Mouse (Mus musculus) retina, postnatal 7 days (tissue): ENCODE measurements around the gene Tob2.
A peak's percentile ranks its signal among the peaks of the same experiment; 100 is the strongest.

Experiments
- DNase-seq: peaks from one replicate; pipeline ENCODE4 v3.0.0-alpha.2; 2012; ENCODE audit warnings: low read depth, low spot score

Tob2 gene

DNA sequence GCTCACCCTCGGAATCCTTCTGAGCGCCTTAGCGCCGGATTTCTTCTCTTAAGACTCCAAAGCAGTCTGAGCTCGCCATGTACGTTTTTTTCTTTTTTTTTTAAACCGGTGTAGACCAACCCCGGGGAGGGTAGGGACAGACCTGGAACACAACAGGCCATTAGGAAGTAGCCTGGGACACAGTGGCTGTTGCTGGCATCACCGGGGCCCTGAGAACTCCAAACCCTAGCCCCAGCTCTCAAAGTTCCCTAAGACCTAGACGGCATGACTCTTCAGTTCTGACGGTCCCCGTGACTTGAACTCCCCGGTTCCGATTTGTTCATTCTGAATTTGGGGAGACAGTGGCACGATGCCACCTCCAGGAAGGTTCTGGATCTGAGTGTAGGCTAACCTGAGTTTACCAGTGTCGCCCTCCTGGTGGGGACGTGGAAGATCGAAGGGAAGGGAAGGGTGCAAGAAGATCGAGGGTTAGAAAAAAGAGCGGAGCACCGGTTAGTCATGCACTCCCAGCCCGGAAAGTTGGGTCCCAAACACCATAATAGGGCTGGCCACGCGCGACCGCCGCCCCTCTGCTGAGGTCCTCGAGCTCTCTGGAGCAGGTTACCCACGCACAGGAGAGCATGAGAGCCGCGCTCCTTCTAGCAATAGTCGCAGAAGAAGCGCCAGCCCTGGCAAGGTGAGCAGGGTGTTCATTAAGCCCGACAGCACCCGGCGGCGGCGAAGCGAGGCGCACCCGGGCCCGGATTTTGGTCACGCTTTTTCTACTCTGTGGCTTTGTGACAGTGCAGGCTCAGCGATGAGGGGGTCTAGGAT lies at the start of gene Tob2:
Gene Tob2 (minus strand): TSS at position 280 of the 813 bp plus-strand sequence.
- no peak for DNase-seq

DNA sequence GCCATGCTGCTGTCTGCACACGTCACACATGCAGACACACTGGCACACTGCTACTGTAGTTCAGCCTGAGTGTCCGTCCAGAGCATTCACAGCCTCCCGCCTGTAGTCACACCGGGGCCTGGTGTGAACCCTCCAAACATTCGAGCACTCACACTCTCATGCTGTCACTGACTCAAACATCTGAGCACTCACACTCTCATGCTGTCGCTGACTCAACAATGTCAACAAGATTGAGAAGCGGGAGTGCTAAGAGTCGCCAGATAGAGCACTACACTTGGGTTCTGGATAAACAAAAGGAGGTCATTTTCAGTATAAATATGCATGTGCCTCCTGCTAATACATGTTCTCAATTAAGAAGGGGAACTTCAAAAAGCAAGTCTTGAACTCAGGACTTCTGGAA lies 49.4 kb upstream of the Tob2 start:
- DNase-seq, result no peak

DNA sequence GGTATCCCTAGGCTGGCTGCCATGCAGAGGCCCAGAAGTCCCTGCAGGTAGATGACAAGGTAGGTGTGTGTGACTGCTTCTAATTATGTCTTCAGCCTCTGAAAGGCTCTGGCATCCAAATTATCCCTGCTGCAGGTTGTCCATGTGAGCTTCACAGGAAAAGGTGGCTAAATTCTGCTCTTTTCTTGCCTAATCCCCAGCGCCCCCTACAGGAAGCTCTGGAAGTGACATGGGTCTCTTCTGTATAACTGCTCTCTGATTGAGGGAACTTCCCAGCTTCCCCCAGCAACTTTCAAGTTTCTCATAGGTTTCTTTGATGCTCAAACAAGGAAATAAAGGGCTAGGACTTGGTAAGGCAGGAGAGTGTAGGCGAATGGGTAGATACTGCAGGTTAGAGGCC lies 46.3 kb upstream of the Tob2 start:
- peak; percentile 67 for DNase-seq

DNA sequence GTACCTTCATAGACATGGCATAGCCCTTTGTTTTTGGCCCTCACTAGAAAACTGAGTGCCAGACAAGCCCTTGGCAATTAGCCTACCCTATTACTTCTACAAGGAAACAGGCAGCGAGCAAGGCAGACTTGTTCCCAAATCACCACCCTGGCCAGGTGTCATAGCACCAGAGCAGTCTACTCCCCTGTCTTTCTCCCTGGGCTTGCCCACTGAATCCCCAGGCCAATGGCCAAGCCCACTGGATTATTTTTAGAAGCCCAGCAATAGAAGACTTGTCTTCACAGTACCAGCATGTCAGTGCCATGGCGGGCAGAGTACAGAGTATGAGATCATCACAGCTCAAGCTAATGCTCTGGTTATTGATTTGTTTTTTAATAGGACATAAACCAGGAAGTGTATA lies 40.2 kb upstream of the Tob2 start:
- DNase-seq, result no peak

DNA sequence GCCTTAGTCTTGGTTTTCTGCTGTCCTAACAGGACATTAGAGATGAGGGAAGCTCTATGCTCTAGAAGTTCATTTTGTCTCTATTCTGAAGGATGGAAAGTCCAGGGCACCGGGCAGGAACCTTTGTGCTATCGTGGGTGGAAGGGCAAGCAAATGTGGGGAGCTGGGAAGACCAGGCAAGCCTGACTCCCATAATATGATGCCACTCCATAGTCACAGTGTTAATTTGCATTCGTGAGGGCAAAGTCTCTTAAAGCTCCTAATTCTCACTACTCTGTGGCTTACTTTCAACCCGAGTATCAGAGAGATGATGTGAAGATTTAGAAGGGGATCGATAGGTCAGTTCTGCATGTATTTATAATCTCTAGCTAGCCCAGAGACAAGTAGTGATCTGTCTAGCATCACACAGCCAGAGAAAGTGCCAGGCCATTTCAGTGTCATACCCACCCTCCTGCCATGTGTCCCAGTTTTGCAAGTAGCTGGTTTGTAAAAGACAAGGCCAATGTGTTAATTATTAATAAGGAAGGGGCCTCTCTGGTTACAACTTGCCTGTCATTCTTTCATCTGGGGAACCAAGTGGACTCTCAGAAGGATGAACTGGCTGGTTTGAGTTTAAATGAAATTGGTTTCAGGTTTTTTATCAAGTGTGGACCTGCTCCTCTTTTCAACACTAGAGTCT lies 39.1 kb upstream of the Tob2 start:
- no peak for DNase-seq

DNA sequence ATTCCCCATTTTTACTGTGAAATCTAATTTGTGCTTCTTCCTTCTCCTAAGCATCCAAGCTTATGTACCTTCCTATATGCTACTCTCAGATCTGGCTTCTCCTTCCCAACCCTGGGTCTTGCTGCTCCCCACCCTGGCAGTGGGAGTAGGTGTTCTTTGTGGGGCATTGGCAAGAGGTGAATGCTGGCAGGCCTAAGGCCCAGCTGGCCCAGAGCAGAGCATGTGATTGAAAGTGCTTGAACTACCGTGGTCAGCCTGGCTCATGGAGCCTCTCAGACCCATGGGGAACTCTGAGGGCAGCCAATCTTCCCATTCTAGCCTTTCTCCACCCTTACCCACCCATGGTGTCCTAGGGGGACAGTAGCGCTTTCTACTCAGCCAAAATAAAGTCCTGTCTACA lies 37.8 kb upstream of the Tob2 start:
- DNase-seq, result no peak

DNA sequence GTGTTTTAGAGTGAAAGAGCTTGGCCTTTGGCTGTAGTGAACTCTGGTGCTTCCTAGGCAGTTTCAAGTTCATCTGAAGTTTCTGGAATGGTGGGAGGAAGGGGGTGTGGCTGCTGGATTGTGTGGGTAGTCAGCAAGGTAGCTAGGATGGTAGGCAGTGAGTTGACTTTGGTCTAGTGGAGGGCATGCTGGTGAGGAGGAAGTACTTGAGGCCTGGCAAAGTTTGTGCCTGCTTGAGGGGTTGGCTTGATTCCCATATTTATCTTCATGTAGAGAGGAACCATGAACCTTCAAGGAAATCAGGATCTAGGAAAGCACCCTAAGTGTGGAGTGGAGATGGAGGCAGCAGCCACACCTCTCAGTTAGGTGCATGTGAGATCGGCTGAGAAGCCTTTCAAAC lies 35.4 kb upstream of the Tob2 start:
- no peak for DNase-seq

DNA sequence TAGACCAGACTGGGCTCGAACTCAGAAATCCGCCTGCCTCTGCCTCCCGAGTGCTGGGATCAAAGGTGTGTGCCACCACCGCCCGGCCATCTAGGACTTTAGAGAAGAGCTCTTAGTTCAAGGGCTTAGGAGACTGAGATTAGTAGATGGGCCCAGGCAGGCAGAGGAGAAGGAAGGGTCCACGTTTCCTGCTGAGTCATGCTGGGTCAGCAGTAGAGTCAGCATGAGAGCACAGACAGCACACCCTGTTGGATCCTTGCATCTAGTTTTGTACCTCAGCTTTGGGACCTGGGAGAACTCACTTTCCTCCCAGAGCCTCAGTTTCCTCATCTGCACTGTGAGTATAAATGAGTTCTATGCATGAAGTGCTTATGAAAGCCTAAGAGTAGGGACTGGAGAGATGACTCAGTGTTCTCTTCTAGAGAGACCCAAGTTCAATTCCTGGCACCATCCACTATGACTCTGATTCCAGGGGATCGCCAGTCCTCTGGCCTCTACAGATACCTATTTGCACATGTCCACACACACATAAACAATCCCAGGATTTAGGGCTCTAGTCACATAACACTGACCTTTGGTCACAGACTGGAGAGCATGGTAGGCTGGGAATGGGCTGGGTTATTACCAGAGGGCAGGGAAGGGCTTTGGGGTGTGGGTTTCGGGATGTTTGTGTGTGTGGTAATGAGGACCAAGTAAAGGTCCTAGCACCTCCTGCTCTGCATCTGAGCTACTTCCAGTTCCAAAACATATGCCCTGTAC lies 33.4 kb upstream of the Tob2 start:
- no peak for DNase-seq

DNA sequence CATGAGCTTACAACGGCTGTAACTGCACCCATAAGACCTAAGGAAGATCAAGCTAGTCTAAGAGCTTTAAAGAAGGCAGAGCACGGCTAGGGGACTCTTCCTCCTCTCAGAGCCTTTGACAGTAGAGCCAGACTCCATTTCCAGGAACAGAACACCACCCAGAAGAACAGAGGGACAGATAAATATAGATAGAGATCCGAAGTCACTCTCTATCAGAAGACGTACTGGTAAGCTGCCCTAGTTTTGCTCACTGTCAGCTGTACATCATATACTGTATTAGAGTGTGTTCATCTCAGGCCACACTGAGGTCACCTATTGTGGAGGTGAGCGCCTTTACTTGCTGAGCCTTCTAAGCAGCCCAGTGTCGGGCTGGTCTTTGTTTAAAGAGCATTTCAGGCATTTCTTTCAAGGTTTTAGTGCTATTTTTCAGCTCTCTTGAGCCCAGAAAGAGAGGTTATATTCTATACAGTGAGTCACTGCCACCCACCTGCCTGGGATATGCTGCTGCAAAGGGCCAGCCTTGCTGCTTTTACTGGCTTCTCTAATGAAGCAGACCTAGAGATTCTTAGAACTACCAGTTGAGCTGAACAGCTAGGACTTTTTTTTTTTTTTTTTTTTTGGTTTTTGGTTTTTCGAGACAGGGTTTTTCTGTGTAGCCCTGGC lies 32.7 kb upstream of the Tob2 start:
- no peak for DNase-seq

DNA sequence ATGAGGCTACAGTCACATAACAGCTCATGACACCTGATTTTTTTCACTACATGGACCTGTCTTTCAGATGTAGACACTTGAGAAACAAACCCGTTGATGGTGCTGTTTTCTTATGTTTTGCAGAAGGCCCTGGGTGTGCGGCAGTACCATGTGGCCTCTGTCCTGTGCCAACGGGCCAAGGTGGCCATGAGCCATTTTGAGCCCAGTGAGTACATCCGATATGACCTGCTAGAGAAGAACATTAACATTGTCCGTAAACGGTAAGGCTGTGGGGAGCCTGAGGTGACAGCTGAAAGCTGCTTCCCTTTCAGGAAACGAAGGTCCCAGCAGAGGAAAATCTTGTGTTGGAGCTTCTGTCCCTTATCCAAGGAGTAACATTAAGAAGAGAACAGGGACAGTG lies 30.6 kb upstream of the Tob2 start:
- no peak for DNase-seq

DNA sequence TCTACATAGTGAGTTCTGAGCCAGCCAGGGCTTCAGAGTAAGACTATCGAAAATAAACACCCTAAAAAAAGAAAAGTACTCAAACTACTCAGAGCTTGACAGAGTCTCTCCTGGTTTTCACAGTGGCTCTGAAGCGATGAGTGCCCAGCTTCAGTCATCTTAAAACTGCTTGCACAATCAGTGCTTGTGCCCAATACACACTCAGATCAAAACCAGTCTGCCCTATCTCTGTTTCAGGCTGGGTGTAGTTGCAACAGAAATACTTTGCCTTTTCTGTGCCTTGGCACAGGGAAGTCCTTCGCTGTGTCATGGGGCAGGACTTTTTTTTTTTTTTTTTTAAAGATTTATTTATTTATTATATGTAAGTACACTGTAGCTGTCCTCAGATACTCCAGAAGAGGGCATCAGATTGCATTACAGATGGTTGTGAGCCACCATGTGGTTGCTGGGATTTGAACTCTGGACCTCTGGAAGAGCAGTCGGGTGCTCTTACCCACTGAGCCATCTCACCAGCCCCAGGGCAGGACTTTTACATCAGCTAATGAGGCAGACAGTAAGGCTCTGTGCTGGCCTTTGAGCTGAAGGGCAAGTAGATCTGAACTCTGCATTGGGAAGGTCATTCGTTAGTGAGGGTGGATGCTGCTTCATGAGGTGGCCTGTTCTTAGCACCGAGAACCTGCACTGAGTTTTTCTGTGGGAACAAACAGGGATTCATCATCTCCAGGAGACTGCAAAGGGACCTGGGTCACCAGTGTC lies 28.4 kb upstream of the Tob2 start:
- no peak for DNase-seq

DNA sequence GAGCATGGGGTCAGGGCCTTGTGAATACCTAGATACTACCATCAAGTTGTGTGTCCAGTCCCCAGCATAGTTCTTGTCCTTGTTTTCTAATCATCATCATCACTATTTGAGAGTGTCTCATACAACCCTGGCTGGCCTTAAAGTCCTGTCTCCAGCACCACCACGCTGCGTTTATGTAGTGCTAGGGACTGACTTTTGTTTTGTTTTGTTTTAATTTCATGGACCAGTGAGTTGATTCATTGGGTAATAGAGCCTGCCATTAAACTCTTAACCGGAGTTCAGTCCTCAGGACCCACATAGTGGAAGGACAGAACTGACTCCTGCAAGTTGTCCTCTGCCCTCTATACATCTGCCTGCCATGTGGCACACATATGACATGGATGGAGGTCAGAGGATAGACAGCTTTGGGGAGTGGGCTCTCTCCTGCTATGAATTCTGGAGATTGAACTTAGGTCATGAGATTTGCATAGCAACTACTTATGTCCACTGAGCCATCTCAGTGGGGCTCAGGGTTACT lies 26.9 kb upstream of the Tob2 start:
- DNase-seq, result no peak

DNA sequence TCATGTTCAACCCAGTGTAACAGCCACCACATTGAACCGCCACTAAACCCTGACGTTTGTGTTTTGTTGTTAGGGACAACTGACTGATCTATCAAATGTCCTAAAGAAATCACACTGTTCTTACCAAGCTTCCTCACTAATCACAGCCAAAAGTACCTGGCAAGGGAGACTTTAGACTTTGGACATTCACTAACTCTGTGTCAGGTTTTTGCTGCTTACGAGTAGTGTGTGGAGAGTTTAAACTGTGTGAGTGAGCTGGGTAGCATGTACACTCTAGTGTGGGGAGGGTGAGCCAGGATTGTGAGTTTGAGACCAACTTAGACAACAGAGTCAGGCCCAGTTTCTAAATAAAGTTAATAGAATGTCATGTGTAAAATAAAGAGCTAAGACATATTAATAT lies 23.8 kb upstream of the Tob2 start:
- DNase-seq, result no peak

DNA sequence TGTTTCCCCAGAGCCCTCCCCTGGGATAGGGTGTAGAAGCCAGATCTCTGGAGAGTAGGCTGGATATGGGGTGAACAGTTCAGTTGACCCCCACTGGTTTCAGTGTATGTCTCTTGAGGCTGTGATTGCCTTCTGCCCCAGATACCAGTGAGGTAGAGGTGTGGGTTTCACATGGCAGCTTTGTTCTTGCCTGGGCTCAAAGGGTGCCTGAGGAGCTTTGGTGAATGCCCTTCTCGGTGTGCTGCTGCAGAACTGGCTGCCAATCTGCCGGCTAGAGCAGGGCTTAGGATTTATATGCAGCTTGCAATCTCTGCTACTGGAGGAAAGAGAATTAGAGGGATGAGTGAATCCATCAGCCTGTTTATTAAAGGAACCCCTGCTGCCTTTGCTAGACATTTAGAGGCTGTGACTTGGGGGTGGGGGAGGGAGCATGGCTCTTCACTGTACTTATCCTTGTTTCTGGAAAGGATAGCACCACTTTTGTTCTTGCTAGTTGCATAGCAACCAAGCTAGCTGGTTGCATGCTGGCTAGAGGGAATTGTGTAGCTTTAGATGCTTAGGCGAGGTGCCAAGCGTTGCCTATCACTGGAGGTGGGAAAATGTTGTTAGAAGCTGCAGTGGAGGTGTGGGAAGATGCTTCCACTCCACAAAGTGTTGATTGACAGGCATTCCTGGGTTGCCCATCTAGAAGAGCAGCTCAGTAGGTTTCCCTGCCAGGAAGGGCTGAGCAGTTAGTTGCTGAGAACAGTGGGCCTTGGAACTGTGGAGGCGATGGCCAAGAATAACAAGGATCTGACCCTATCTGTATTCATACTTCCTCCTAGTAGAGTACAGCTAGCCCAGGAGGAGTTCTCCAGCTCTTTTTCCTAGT lies 21.2 kb upstream of the Tob2 start:
- peak; percentile 63 for DNase-seq

DNA sequence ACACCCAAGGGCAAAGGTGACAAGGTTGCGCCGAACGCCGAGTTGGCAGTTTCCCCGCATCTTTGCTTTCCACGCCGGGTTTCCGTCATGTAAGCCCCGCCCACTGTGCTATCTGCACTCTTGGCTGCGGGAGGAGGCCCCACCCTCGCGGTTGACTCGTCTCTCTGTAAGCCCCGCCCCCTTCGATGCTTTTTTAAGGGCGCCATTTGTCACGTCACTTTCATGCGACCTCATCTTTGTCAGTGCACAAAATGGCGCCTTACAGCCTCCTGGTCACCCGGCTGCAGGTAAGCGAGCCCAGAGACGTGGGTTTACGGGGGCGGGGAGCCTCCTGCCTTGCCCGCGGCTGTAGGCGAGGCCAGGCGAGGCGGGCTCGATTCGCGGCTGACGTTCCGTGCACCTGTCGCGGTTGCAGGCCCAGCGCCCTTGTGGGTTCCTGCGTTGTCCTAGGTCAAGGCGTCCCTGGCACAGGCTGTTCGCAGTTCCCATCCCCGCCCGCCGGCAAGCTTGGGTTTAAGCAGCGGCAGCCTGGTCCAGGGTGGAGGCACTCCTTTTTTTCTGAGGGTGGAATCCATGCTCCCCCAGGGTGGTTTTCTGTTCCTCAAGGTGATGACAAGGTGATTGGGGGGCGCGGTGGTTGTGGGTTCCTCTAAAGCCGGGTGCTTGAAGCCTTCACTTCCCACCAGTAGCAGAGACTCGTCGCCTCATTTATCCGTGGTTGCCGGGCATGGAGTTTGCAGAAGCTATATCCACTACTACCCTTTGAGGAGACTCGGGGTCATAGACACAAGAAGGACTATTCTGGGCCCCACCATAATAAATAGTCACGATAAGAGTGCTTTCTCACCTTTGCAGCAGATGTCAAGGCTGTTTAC lies 13.9 kb upstream of the Tob2 start, which contains the start of gene Aco2:
Gene Aco2 (plus strand): TSS at position 48 of the 875 bp plus-strand sequence.
- peak; percentile 100 for DNase-seq

DNA sequence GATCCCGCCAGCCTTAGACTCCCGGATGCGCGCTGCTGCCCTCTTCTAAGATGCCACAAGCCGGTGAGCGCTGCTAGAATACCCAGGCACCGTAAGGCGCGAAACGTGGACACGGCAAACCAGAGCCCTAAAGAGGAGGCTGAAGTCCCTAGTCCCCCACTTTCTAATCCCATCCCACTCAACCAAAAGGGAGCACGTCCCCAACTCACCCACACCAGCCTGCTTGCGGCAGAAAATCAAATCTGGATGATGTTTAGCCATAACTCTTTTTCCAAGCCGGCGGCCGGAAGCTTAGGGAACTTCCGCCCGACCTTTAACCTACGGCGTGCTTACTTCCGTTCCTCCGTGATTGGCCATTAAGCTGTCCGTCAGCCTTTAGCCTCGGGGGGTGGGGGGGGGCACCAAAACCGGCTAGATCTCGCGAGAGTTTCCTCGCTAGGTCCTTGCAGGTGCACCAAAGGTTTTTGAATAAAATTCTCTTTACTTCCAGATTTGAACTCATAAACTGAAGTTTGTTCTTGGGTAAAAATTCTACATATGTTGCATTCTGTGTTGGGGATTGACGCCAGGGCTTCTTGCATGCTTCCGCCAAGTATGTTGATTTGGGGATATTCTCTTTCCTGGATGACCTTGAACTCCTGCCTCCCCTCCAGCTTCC lies 13.1 kb upstream of the Tob2 start, which contains the start of gene Phf5a:
Gene Phf5a (minus strand): TSS at position 308 of the 658 bp plus-strand sequence.
- DNase-seq, result peak; percentile 96

DNA sequence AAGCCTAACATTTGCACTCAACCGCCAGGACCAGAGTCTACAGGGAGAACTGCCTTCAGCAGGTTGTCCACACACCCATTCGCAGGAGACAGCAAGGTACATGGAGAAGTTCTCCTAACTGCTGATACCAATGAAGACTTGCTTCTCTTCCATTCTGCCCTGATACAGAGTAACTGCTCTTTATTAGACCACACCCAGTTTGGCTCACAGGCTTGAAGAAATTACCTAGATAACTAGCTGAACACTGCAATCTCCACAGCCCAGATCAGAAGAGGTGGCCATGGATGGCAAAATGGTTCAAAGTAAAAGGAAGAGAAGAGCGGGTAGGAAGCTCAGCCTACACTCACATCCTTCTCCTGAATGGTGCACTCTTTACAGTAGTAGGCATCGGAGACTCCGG lies 11.4 kb upstream of the Tob2 start:
- no peak for DNase-seq

DNA sequence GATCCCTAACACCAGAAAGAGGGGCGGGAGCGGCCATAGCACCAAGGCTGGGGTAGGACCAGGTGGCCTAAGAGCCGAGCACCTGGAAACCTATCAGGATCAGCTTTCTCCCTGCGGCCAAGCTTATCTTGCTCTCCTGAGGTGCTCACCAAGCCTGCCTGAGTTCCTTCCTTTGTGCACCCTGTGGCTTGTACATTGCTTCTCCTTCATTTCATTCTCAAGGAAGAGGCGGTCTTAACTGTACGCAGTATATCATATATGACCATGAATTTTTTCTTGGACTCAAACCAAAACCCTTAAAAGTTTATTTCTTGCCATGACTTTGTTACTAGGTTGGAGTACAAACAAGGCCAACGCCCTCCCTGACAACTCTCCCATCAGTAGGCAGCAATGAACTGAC lies 5.6 kb upstream of the Tob2 start:
- DNase-seq, result no peak
